Mouse (Mus musculus): Measurements from ENCODE around the gene Serinc4.
"Not testable (repeated sequence)": the region's sequence is repeated elsewhere in the genome, so short reads cannot be mapped to it uniquely, and the experiment has no call there.

Serinc4 gene

DNA sequence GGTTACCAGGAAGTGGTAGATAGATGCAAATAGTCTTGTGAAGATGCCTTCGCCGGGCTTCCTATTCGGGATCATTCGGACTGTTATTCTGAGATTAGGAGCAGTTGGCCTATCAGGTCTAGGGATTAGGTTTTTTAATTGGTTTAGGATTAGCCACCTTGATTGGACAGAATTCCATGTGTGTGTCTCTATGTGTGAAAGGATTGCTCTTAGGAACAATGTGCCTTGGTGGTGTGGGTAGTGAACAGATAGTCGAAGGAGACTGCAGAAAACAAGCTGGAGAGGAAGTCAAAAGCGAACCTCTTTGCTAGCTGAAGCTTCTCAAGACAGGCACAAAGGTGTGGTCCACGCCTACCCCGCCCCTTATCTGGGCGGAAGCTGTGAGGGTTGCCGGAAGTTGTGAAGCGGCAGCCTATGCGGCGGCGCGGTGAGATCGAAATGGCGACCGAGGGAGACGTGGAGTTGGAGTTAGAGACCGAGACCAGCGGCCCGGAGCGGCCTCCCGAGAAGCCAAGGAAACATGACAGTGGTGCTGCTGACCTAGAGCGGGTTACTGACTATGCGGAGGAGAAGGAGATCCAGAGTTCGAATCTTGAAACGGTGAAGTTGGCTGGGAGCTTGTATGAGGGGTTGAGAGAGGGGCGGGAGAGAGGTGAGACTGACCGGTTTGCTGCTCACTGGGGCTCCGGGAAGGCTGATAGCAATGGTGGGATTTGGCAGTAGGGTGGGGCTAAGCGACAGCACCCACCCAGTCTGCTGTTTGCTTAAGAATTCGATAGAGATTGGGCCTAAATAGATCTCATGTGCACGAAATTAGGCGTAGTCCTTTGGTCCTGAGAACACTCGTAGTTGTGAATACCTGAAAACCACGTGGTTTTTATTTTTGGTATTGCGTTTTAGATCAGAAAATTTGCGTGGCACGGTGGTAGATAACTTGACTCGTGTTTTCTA is at the start of gene Serinc4:
TSS of gene Serinc4 (minus strand) at position 90 of the 951 bp plus-strand sequence.
- peak; percentile 87 for DNase-seq (ENCODE audit: low spot score)

- DNase-seq (ENCODE audit: low spot score), result not testable (repeated sequence)
These were observed 45.0 kb upstream of the Serinc4 start for GRCm38 (mm10) chr2:121501550-121501949.

- not testable (repeated sequence) for DNase-seq (ENCODE audit: low spot score)
These were observed 27.8 kb upstream of the Serinc4 start for GRCm38 (mm10) chr2:121484403-121484802.

DNA sequence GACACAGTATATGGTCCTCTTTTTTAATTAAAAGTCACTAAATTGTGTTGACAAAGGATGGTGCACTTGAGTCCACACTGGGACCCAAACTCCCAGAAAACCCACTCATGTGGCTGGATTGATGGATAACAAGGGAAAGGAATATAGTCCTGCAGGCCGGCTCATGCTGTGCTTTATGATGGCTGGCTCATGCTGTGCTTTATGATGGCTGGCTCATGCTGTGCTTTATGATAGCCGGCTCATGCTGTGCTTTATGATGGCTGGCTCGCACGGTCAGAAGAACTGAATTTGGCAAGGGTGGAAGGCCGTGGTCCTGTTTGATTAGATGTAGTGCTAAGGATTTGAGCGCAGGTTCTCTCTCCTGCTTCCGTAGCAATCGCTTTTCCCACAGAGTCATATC is 27.0 kb upstream of the Serinc4 start:
- no peak for DNase-seq (ENCODE audit: low spot score)

DNA sequence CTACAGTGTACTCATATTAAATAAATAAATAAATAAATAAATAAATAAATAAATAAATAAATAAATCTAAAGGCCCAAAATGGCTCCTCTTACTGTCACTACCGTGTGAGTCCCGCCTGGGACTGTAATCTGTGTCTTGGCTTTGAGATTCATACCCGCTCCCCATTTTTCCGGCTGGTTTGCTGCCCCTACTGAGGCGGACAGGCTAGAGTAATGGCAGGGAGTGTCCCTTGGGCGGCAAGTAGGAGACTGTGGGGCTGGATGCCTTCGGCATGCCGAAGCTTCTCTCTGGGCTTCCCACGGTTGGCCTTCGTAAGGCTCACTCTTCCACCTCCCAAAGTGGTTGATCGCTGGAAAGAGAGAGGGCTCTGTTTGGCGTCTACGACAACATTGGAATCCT is 24.3 kb upstream of the Serinc4 start:
- DNase-seq (ENCODE audit: low spot score), result not testable (repeated sequence)

GRCm38 (mm10) chr2:121480498-121480897 is 23.9 kb upstream of the Serinc4 start:
- peak; percentile 63 for DNase-seq (ENCODE audit: low spot score)

DNA sequence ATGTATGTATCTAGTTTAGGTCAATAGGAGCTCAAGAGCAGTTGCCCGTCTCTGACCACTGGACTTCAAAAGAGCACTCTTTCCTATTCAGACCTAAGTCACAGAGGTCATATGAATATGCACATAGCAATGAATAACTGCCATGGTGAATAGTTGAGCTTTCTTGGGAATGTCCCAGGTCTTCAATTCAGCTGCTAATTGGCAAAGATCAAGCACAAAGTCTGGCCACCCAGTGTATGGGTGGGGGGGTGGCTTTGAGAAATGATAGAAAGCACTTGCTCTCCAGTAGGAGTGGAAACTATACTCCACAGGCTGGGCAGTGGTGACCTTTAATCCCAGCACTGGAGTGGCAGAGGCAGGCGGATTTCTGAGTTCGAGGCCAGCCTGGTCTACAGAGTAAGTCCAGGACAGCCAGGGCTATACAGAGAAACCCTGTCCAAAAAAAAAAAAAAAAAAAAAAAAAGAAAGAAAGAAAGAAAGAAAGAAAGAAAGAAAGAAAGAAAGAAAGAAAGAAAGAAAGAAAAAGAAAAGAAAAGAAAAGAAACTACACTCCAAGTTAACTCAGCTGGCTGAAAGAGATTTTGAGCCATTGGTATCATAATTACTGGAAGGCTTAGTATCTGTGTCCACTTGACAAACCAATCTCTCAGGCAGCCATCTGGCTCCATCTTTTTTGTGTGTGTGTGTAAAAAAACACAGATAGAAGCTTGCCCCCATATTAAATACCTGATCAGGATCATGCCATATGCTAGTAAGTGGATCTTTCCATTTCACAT is 21.1 kb upstream of the Serinc4 start:
- DNase-seq (ENCODE audit: low spot score), result no peak

DNA sequence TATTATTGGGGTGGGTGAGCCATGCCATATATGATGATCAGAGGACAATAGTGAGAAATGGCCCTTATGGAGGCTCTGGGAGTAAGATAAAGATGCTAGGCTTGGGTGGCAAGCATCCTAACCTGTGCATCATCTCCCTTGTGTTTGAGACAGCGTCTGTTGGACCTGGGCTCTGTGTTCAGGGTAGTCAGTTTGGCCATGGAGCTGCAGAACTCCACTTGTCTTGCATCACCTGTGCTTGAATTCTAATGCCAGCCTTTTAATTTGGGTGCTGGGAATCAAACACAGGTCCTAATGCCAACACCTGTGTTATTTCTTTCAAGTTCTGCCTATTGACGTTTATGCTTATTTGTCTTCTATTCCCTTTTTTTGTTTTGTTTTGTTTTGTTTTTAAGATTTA is 18.7 kb upstream of the Serinc4 start:
- not testable (repeated sequence) for DNase-seq (ENCODE audit: low spot score)

DNA sequence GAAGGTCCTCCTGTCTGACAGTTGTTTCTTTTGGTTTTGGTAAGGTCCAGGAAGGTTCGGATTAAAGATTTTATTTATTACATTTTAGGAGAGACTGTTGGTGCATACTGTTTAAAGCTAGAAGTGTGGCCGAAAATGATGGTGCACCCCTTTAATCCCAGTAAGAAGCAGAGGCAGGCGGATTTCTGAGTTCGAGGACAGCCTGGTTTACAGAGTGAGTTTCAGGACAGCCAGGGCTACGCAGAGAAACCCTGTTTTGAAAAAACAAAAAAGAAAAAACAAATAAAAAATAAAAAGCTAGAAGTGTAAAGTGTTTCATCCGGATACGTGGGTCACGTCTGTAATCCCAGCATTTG is 17.6 kb upstream of the Serinc4 start:
- no peak for DNase-seq (ENCODE audit: low spot score)

- DNase-seq (ENCODE audit: low spot score), result peak; percentile 95
These were observed 17.0 kb upstream of the Serinc4 start, which contains the start of gene Mfap1b for GRCm38 (mm10) chr2:121473301-121474179. Gene Mfap1b, minus strand, starts transcription at chr2:121474067.

GRCm38 (mm10) chr2:121472783-121473182 is 16.2 kb upstream of the Serinc4 start:
- not testable (repeated sequence) for DNase-seq (ENCODE audit: low spot score)

DNA sequence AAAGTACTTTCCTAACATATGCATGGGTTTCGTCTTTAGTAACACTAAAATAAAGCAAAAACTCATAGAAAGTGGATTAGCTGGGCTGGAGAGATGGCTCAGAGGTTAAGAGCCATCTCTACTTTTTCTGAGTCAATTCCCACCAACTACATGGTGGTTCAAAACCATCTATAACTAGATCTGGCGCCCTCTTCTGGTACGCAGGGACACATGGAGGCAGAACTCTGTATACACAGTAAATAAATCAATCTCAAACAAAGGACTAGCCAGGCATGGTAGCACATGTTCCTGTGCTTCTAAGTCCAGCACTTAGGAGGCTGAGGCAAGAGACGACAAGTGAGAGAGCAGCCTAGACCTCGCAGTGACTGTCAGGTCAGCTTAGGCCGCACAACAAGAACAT is 12.4 kb upstream of the Serinc4 start:
- not testable (repeated sequence) for DNase-seq (ENCODE audit: low spot score)

DNA sequence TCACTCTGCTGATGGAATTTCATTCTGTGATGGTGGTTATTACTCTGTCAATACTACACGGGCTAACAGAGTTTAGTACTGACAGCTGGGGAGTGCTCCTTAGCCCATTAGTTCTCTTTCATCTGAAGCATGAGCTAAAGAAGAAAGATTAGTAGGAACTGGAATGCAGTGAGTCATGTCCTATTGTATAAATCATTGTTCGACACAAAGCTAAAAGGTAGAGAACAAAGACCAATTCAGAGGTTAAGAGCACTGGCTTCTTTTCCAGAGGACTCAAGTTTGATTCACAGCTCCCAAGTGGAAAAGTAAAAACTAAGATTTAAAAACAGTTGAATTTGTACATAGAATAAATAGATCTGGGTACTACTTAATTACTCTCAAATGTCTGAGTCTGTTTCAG is 3.5 kb upstream of the Serinc4 start:
- DNase-seq (ENCODE audit: low spot score), result no peak

- no peak for DNase-seq (ENCODE audit: low spot score)
These were observed 1.0 kb downstream of the Serinc4 start for GRCm38 (mm10) chr2:121455534-121455933.

GRCm38 (mm10) chr2:121453917-121454316 is 2.7 kb downstream of the Serinc4 start:
- no peak for DNase-seq (ENCODE audit: low spot score)

GRCm38 (mm10) chr2:121452990-121453389 is 3.6 kb downstream of the Serinc4 start, which contains the start of gene Hypk:
Gene Hypk, plus strand, starts transcription at chr2:121453290.
- DNase-seq (ENCODE audit: low spot score), result no peak

- no peak for DNase-seq (ENCODE audit: low spot score)
These were observed 4.2 kb downstream of the Serinc4 start for GRCm38 (mm10) chr2:121452361-121452760.

DNA sequence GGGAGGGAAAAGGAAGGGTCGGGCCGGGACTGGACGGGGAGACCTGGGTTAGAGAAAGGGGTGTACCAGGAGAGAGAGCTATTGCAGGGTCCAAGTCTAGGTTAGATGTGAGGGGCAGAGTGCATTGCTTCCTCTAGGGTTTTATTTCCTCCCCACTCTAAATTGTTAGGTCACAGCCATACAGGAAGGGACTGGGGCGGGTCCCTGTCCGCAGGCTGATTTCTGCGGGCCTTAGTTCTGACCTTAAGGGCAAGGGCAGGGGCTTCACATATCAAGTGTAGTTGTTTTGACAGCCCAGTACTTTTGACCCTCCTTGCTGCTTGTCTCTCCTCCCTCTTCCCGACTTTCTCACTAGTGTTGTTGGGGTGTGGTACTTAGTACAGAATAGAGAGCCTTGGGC is 6.5 kb downstream of the Serinc4 start:
- DNase-seq (ENCODE audit: low spot score), result peak; percentile 50

- DNase-seq (ENCODE audit: low spot score), result no peak
These were observed 7.0 kb downstream of the Serinc4 start for GRCm38 (mm10) chr2:121449545-121450011.

- DNase-seq (ENCODE audit: low spot score), result peak; percentile 99
These were observed 7.6 kb downstream of the Serinc4 start, which contains the start of gene Serf2 for GRCm38 (mm10) chr2:121448739-121449535. Gene Serf2, plus strand, starts transcription at chr2:121449195.

GRCm38 (mm10) chr2:121448136-121448535 is 8.4 kb downstream of the Serinc4 start:
- peak; percentile 75 for DNase-seq (ENCODE audit: low spot score)

All from adipocyte (in vitro differentiated cells).